Mouse (Mus musculus): ENCODE data around the gene Oxld1.
A peak's percentile ranks its signal among the peaks of the same experiment; 100 is the strongest.

DNA sequence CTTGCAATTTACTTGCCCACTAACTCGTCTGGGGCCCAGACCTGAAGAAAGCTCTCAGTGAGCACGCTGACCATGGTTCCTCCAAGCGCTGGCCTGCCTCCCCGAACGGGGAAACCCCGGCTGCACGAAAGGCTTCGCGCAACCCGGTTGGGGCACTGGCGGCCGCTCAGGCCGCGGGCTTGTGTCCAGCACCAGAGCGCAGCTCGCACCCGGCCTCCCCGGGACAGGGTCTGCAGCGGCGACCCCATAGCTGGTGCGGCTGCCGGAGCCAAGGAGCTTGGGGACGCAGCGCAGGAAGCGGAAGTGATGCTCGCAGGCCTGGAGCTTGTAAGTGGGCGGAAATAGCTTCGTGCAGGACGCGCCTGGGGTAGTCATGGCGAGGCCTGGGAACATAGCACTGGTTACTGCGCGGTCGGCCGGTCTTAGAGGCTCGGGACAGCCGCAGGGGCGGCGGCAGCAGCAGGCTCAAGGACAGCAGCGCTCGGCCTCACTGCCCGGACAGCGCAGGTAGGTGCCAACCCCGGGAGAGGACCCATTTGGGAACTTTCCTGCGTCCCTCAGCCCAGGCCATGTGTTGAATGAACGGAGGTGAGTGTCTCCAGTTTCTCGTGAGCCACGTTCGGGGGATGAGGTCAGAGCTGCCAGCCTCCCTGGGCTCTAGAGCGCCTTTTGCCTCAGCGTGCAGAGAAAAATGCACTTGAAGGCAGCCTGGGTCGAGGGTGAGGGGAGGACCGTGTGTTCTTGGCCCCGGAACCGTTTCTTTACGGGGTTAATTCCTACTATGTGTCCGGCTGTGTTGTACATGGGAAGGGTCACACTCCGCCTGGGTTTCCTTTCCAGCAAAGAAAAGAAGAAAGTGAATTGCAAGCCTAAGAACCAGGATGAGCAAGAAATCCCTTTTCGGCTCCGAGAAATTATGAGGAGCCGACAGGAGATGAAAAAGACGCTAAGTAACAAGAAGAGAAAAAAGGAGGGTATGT, at the start of gene Oxld1, which contains the start of gene Ccdc137:
- TF ChIP-seq POLR2A (IDR thresholded peaks at IDR 0.05; ENCODE audit: low read depth, low read length) (peak; percentile 82), CTCF (conservative IDR thresholded peaks at IDR 0.05; ENCODE audit: insufficient read depth, insufficient read length, low read depth, low read length) (no peak)

All from kidney, adult 2 months (tissue).